Mouse (Mus musculus): ENCODE measurements around the gene Apobec3. TPM values are rescaled to one million over a fixed set of nuclear protein-coding genes. Genes with fewer than 3 reads are reported as not detected.
"Not testable (repeated sequence)": the region's sequence is repeated elsewhere in the genome, so short reads cannot be mapped to it uniquely, and the experiment has no call there.

Gene Apobec3
- polyA plus RNA-seq, 1 experiment from 2014 or later: 19.8 TPM

DNA sequence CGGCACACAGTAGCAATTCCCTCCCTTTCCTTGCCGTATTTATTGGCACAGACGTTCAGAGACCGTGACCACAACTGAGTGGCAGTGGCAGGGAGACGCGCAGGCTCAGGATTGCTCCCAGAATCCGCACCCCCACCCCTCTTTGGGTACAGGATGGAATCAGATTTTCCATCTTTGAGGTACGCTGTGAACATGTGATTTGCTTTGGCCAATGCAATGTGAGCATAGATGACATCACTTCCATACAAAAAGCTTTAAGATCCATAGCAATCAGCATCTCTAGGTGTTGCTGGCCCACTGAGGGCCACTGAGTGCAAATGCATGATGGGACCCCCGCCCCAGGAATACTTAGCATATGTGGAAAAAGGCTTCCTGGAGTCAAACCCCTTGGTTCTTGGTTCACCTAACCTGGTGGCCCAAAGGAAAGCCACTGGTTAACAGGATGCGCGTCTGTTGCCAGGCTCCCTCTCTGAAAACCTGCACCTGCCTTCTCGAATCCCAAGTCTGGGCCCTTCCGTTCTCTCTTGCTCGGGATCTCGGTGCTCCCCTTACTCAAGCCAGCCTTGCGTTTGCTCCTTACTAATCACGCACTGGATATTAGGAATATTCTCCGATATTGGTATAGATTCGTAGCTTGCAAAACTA lies 8.7 kb upstream of the Apobec3 start:
- Histone ChIP-seq H3K9ac (0 out of 2 replicates have a peak overlapping the region, but pooled peaks have one; percentile 18), H3K27me3 (ENCODE audit: insufficient read depth, low read length) (peaks cover 3% of the 10 kb centered on the region; the same call in 1 of the 2 replicates), H3K9me3 (ENCODE audit: low read depth, low read length) (no peaks in the 10 kb centered on the region), H3K36me3 (ENCODE audit: insufficient read depth) (no peaks in the 10 kb centered on the region), H3K4me1 (ENCODE audit: insufficient read depth) (peaks cover 6% of the 10 kb centered on the region; the same call in 1 of the 2 replicates), H3K4me3 (ENCODE audit: low read depth, low read length) (peak overlapping the region; percentile 40), H3K27ac (ENCODE audit: low read depth) (no peak overlapping the region), H3K4me2 (peak overlapping the region; percentile 68)
- 27% methylated on average over 19 of the region's 19 CpGs for WGBS
- ATAC-seq (ENCODE audit: insufficient read depth) (no peak), DNase-seq (no peak)
- no peak for TF ChIP-seq CTCF (IDR thresholded peaks at IDR 0.05; ENCODE audit: low read depth)

DNA sequence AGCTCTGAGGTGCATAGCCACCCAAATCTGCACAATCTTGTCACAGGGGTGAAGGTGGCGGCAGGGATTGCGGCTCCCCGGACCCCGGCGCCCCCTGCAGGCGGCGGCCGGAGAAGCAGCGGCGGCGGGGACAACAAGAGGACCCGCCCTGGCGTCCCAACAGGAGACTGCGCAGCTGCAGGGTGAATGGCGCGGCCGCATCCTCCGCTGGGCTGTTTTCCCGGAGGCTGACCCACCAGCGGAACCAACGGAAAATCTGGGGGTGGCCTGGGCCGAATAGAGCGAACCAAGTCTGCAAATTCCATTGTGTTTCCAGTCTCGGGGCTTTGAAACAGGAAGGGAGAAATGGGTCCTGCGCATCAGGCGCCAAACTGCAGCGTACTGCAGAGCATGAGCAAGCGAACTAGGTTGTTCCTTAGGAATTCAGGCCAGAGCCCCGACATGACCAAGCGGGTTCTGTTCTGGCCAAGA lies 8.1 kb upstream of the Apobec3 start:
- Histone ChIP-seq H3K9ac (peak overlapping the region; percentile 58), H3K4me1 (ENCODE audit: insufficient read depth) (peaks cover 6% of the 10 kb centered on the region; the same call in 1 of the 2 replicates), H3K4me2 (peak overlapping the region; percentile 68), H3K36me3 (ENCODE audit: insufficient read depth) (no peaks in the 10 kb centered on the region), H3K27me3 (ENCODE audit: insufficient read depth, low read length) (peaks cover 3% of the 10 kb centered on the region; the same call in 1 of the 2 replicates), H3K27ac (ENCODE audit: low read depth) (peak overlapping the region; percentile 82), H3K4me3 (ENCODE audit: low read depth, low read length) (peak overlapping the region; percentile 40), H3K9me3 (ENCODE audit: low read depth, low read length) (no peaks in the 10 kb centered on the region)
- WGBS: under 1% methylated on average over 30 of the region's 30 CpGs
- TF ChIP-seq CTCF (IDR thresholded peaks at IDR 0.05; ENCODE audit: low read depth): peak; percentile 79
- DNase-seq: peak; percentile 96
- peak; percentile 83 for ATAC-seq (ENCODE audit: insufficient read depth)

DNA sequence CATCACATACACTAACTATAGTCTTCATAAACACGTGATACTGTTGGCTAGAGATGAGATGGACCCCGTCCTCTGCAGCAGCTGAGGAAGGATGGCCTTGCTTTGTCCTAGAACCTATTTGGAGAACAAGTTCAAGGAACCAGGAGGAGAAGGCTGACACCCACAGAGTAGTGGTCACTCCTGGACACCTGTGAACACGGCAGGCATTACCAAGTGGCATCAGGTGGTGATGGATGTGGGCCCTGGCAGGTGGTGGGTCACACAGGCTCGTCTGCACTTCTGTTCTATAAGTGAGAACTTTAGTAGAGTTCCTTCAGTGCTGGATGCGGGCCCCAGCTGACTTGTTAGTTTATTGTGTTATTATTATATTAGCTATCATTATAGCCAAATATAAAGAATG lies 6.6 kb upstream of the Apobec3 start:
- H3K9me3 ChIP-seq (ENCODE audit: low read depth, low read length): no peaks in the 10 kb centered on the region
- peaks cover 6% of the 10 kb centered on the region; the same call in 1 of the 2 replicates for H3K4me1 ChIP-seq (ENCODE audit: insufficient read depth)
- H3K27ac ChIP-seq (ENCODE audit: low read depth): no peak overlapping the region
- no peak overlapping the region for H3K9ac ChIP-seq
- no peak overlapping the region for H3K4me2 ChIP-seq
- no peak for TF ChIP-seq CTCF (IDR thresholded peaks at IDR 0.05; ENCODE audit: low read depth)
- DNase-seq (no peak), ATAC-seq (ENCODE audit: insufficient read depth) (no peak)
- H3K36me3 ChIP-seq (ENCODE audit: insufficient read depth): no peaks in the 10 kb centered on the region
- 65% methylated on average over 5 of the region's 5 CpGs for WGBS
- peaks cover 3% of the 10 kb centered on the region; the same call in 1 of the 2 replicates for H3K27me3 ChIP-seq (ENCODE audit: insufficient read depth, low read length)
- H3K4me3 ChIP-seq (ENCODE audit: low read depth, low read length): no peak overlapping the region

DNA sequence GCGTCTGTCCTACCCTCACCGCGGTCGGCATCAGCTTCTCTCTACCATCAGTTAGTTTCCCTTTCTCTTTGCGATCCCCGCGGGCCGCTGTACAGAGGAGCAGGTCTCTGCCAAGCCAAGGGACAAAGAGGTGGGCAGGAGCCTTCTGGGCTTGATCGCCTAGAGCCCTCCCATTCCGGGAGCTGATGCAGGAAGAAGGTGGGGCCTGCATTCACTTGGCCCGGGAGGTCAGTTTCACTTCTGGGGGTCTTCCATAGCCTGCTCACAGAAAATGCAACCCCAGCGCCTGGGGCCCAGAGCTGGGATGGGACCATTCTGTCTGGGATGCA lies 718 bp downstream of the Apobec3 start:
- 1% methylated on average over 12 of the region's 12 CpGs for WGBS
- Histone ChIP-seq H3K4me1 (ENCODE audit: insufficient read depth) (no peaks in the 10 kb centered on the region), H3K9ac (peak overlapping the region; percentile 49), H3K4me3 (ENCODE audit: low read depth, low read length) (peak overlapping the region; percentile 40), H3K4me2 (peak overlapping the region; percentile 69), H3K9me3 (ENCODE audit: low read depth, low read length) (no peaks in the 10 kb centered on the region), H3K27ac (ENCODE audit: low read depth) (peak overlapping the region; percentile 62; the same call in 1 of the 2 replicates), H3K27me3 (ENCODE audit: insufficient read depth, low read length) (peaks cover 14% of the 10 kb centered on the region; the same call in 1 of the 2 replicates), H3K36me3 (ENCODE audit: insufficient read depth) (no peaks in the 10 kb centered on the region)
- no peak for TF ChIP-seq CTCF (IDR thresholded peaks at IDR 0.05; ENCODE audit: low read depth)
- ATAC-seq (ENCODE audit: insufficient read depth) (peak; percentile 78), DNase-seq (peak; percentile 73)

DNA sequence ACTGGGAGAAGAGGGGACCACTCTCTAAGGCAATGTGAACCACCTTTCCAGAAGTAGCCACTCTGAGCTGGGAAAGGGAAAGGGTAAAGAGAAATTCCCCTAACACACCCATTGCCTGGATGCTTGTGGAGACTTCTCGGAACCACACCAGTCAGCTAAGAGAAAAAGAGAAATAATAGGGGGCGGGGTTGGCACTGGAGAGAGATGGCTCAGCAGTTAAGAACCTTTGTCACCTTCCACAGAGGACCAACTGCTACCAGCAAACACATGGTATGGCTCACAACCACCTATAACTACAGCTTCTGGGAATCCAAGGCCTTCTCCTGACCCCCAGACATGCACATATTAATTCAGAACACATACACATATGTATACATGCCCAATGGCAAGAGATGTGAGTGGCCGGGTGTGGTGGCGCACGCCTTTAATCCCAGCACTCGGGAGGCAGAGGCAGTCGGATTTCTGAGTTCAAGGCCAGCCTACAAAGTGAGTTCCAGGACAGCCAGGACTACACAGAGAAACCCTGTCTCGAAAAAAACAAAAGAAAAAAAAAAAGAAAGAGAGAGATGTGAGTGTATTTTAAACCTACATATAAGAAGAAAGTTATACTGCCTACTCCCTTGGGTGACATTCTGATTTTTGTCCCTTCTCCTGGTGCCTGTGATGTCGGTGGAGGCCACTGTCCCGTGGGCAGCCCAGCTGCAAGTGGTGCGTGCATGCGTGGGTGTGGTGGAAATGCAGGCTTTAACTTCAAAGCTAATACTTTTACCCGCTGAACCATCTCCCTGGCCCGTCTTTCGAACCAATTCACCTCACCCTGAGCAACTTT lies 1.8 kb downstream of the Apobec3 start:
- Histone ChIP-seq H3K4me1 (ENCODE audit: insufficient read depth) (no peaks in the 10 kb centered on the region), H3K27ac (ENCODE audit: low read depth) (no peak overlapping the region), H3K36me3 (ENCODE audit: insufficient read depth) (no peaks in the 10 kb centered on the region), H3K27me3 (ENCODE audit: insufficient read depth, low read length) (peaks cover 14% of the 10 kb centered on the region; the same call in 1 of the 2 replicates), H3K4me2 (peak overlapping the region; percentile 69), H3K4me3 (ENCODE audit: low read depth, low read length) (peak overlapping the region; percentile 40), H3K9me3 (ENCODE audit: low read depth, low read length) (no peaks in the 10 kb centered on the region), H3K9ac (peak overlapping the region; percentile 49; the same call in 1 of the 2 replicates)
- DNase-seq (no peak), ATAC-seq (ENCODE audit: insufficient read depth) (no peak)
- WGBS: 74% methylated on average over 15 of the region's 15 CpGs
- TF ChIP-seq CTCF (IDR thresholded peaks at IDR 0.05; ENCODE audit: low read depth): no peak

DNA sequence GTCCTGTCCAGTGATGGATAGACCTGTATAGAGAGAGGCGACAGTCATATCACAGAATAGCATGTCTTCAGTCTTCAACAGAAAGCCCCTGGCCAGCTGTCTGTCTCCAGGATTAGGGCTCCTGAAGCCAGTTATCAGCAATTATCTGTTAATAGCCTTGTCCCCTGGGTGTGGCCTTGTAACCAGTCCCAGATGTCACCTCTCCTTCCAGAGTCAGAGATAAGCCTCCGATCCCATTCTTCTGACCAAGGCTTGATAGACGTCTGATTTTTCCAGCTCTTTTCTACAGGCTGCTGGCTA lies 2.3 kb downstream of the Apobec3 start:
- Histone ChIP-seq H3K27me3 (ENCODE audit: insufficient read depth, low read length) (peaks cover 14% of the 10 kb centered on the region; the same call in 1 of the 2 replicates), H3K9me3 (ENCODE audit: low read depth, low read length) (no peaks in the 10 kb centered on the region), H3K36me3 (ENCODE audit: insufficient read depth) (no peaks in the 10 kb centered on the region), H3K27ac (ENCODE audit: low read depth) (no peak overlapping the region), H3K4me2 (peak overlapping the region; percentile 69; the same call in 1 of the 2 replicates), H3K9ac (no peak overlapping the region), H3K4me3 (ENCODE audit: low read depth, low read length) (no peak overlapping the region), H3K4me1 (ENCODE audit: insufficient read depth) (no peaks in the 10 kb centered on the region)
- 28% methylated on average over 3 of the region's 3 CpGs for WGBS
- ATAC-seq (ENCODE audit: insufficient read depth) (no peak), DNase-seq (no peak)
- no peak for TF ChIP-seq CTCF (IDR thresholded peaks at IDR 0.05; ENCODE audit: low read depth)

DNA sequence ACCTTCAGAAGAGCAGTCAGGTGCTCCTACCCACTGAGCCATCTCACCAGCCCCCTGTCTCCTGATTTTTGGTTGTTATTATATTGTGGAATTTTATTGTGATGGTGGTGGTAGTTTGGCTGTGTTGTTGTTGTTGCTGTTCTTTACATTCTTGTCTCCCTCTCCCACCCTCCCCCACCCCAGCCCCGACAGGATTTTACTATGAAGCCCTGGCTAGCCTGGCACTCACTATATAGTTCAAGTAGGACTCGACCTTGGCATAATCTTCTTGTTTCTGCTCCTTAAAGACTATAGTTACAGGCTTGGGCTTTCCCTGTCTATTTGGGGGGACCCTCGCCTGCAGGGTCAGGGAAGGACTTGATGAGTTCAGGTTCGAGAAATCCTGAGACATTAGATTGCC lies 2.9 kb downstream of the Apobec3 start:
- peaks cover 14% of the 10 kb centered on the region; the same call in 1 of the 2 replicates for H3K27me3 ChIP-seq (ENCODE audit: insufficient read depth, low read length)
- no peak for ATAC-seq (ENCODE audit: insufficient read depth)
- H3K9me3 ChIP-seq (ENCODE audit: low read depth, low read length): no peaks in the 10 kb centered on the region
- 0 out of 2 replicates have a peak overlapping the region, but pooled peaks have one; percentile 15 for H3K4me2 ChIP-seq
- DNase-seq: no peak
- H3K36me3 ChIP-seq (ENCODE audit: insufficient read depth): no peaks in the 10 kb centered on the region
- WGBS: 76% methylated on average over 4 of the region's 4 CpGs
- H3K4me1 ChIP-seq (ENCODE audit: insufficient read depth): no peaks in the 10 kb centered on the region
- TF ChIP-seq CTCF (IDR thresholded peaks at IDR 0.05; ENCODE audit: low read depth): no peak
- H3K9ac ChIP-seq: no peak overlapping the region
- H3K27ac ChIP-seq (ENCODE audit: low read depth): no peak overlapping the region
- no peak overlapping the region for H3K4me3 ChIP-seq (ENCODE audit: low read depth, low read length)

DNA sequence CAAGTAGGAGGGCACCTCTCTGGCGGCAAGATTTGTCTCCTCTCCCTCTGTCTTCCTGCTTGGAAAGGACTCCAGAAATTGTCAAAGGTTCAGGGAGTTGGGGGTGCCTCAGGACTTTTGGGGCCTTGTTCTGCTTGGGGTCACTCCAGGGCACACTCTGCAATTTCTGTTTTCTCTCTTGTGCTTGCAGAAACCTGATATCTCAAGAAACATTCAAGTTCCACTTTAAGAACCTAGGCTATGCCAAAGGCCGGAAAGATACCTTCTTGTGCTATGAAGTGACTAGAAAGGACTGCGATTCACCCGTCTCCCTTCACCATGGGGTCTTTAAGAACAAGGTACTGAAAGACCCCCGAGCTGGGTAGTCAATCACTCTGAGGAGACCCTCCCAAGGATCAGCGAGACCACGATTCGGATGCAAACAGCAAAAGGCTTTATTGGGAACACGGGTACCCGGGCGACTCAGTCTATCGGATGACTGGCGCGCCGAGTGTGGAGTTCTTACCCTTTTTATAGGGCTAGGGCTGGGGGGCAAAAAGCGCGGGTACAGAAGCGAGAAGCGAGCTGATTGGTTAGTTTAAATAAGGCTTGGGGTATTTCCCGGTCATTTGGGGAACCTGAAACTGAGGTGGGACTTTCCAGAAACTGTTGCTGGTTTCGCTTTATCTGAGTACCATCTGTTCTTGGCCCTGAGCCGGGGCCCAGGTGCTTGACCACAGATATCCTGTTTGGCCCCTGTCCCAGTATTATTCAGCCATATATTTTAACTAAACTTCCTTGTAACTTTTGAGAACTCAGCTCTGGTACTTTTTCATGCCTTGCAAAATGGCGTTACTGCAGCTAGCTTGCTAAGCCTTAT lies 4.0 kb downstream of the Apobec3 start:
- H3K9ac ChIP-seq; H3K4me2 ChIP-seq; H3K36me3 ChIP-seq (ENCODE audit: insufficient read depth); H3K4me3 ChIP-seq (ENCODE audit: low read depth, low read length); ATAC-seq (ENCODE audit: insufficient read depth); H3K4me1 ChIP-seq (ENCODE audit: insufficient read depth); H3K9me3 ChIP-seq (ENCODE audit: low read depth, low read length); DNase-seq: not testable (repeated sequence)
- WGBS: 73% methylated on average over 10 of the region's 23 CpGs
- Histone ChIP-seq H3K27me3 (ENCODE audit: insufficient read depth, low read length) (peaks cover 14% of the 10 kb centered on the region; the same call in 1 of the 2 replicates), H3K27ac (ENCODE audit: low read depth) (peak overlapping the region; percentile 36; the same call in 1 of the 2 replicates)

Data from lung, embryonic 14.5 days (tissue).